Mouse (Mus musculus) stomach, embryonic 16.5 days (tissue): ENCODE results near the gene Crhr2. TPM values are rescaled to one million over a fixed set of nuclear protein-coding genes. Genes with fewer than 3 reads are reported as not detected.

Experiments used
- ATAC-seq: fragments of 200-750 bp; cut with Nextera tagmentation; 2 replicates; pipeline ENCODE4 v1.8.0; 2017; ENCODE audit warnings: moderate number of reproducible peaks, moderate TSS enrichment; ENCODE audit not compliant: insufficient read depth, low FRiP score
- H3K27ac ChIP-seq: fragments of 300-500 bp; sonication (generic); 2 replicates; pipeline ENCODE4 v1.5.1; 2014; ENCODE audit warnings: low read length
- H3K27me3 ChIP-seq: fragments of 300-500 bp; sonication (generic); 2 replicates; pipeline ENCODE4 v1.6.1; 2014; ENCODE audit warnings: low read length, control low read depth, mixed read lengths; ENCODE audit not compliant: control insufficient read depth, insufficient read depth
- H3K36me3 ChIP-seq: fragments of 300-500 bp; sonication (generic); 2 replicates; pipeline ENCODE4 v1.6.1; 2014; ENCODE audit warnings: low read length; ENCODE audit not compliant: control insufficient read depth, insufficient read depth
- H3K4me1 ChIP-seq: fragments of 300-500 bp; sonication (generic); 2 replicates; pipeline ENCODE4 v1.6.1; 2014; ENCODE audit warnings: low read length, control low read depth, mixed read lengths; ENCODE audit not compliant: control insufficient read depth, insufficient read depth
- H3K4me2 ChIP-seq: fragments of 300-500 bp; sonication (generic); 2 replicates; pipeline ENCODE4 v1.6.1; 2014; ENCODE audit warnings: low read depth, low read length, mixed read lengths
- H3K4me3 ChIP-seq: fragments of 300-500 bp; sonication (generic); replicated peaks from 2 replicates; pipeline ENCODE4 v1.5.1; 2014; ENCODE audit warnings: mild to moderate bottlenecking, low read length
- H3K9ac ChIP-seq: fragments of 300-500 bp; sonication (generic); 2 replicates; pipeline ENCODE4 v1.6.1; 2014; ENCODE audit warnings: low read length
- H3K9me3 ChIP-seq: fragments of 300-500 bp; sonication (generic); replicated peaks from 2 replicates; pipeline ENCODE4 v1.6.1; 2016; ENCODE audit warnings: low read length, control low read depth; ENCODE audit not compliant: control insufficient read depth
- WGBS: fragments of 180-500 bp; shearing (Covaris S2); extraction: QIAGEN DNeasy Blood & Tissue Kit; methylation state at CpG from one replicate; pipeline ENCODE4 v1.1.7; 2014; 5-methylcytosine and 5-hydroxymethylcytosine counted together
- polyA plus RNA-seq: library from polyadenylated mRNA; unstranded; fragments of >200 nt; fragmentation: Nextera tagmentation; extraction: Ambion mirVana; gene quantifications from 2 replicates; pipeline ENCODE4 v1.2.1, GENCODE M21; 2015

Crhr2 gene
- polyA plus RNA-seq, 1 experiment from 2014 or later = 0.36 TPM

GRCm38 (mm10) chr6:55133425-55133824 lies 609 bp upstream of the Crhr2 start:
- 76% methylated on average over 1 of the region's 1 CpGs for WGBS
- ATAC-seq = no peak

DNA sequence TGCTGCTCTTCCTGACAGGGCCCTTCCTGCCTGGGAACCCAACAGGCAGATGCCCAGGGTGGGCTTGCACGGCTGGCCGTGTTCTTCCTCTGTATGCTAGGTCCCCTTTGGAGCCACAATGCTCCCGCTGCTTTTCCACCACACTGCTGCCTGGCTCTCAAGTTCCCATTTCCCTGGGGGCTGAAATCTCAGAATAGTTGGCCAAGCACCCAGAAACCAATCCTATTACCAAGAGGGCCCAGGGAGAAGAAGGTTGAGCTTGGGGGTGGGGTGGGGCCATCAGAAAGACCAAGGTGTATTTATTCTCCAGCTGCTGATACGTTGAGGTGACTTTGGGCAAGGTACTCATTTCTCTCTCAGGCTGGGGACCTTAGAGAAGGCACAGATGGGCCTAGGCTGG lies 1.5 kb downstream of the Crhr2 start:
- 84% methylated on average over 4 of the region's 4 CpGs for WGBS
- ATAC-seq = no peak

More at GRCm38 (mm10) chr6:55133425-55133824, 609 bp upstream of the Crhr2 start:
- H3K27me3 ChIP-seq = no peaks in the 10 kb centered on the region
- no peak overlapping the region for H3K4me3 ChIP-seq
- H3K36me3 ChIP-seq = no peaks in the 10 kb centered on the region
- H3K9ac ChIP-seq = no peak overlapping the region
- H3K27ac ChIP-seq = no peak overlapping the region
- no peaks in the 10 kb centered on the region for H3K4me1 ChIP-seq
- H3K4me2 ChIP-seq = no peak overlapping the region
- no peaks in the 10 kb centered on the region for H3K9me3 ChIP-seq

DNA sequence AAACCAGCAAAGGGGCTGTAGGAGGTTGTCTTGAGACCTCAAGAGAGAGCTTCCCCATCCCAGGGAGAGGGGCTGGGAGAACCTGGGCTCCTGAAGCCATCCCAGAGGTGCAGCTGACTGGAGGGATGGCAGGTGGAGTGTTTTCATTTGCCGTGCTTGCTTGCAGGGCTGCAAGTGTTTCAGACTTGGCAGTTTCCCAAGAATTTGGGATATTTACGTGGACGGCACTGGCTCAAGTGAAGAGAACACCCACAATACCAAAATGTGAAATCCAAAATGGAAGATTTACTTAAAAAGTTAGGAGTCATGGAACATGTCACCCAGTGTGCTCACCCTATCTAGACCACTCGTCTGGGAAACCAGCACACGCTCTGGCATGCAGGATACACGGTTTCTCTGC lies 2.2 kb downstream of the Crhr2 start:
- H3K9me3 ChIP-seq = no peaks in the 10 kb centered on the region
- 37% methylated on average over 6 of the region's 6 CpGs for WGBS
- no peak overlapping the region for H3K27ac ChIP-seq
- H3K4me1 ChIP-seq = no peaks in the 10 kb centered on the region
- no peak overlapping the region for H3K9ac ChIP-seq
- no peaks in the 10 kb centered on the region for H3K36me3 ChIP-seq
- no peak overlapping the region for H3K4me2 ChIP-seq
- H3K27me3 ChIP-seq = no peaks in the 10 kb centered on the region
- H3K4me3 ChIP-seq = no peak overlapping the region
- no peak for ATAC-seq

More for the DNA sequence above, 1.5 kb downstream of the Crhr2 start:
- Histone ChIP-seq H3K4me2 (no peak overlapping the region), H3K4me3 (no peak overlapping the region), H3K27me3 (no peaks in the 10 kb centered on the region), H3K36me3 (no peaks in the 10 kb centered on the region), H3K9me3 (no peaks in the 10 kb centered on the region), H3K4me1 (no peaks in the 10 kb centered on the region), H3K27ac (no peak overlapping the region), H3K9ac (no peak overlapping the region)

DNA sequence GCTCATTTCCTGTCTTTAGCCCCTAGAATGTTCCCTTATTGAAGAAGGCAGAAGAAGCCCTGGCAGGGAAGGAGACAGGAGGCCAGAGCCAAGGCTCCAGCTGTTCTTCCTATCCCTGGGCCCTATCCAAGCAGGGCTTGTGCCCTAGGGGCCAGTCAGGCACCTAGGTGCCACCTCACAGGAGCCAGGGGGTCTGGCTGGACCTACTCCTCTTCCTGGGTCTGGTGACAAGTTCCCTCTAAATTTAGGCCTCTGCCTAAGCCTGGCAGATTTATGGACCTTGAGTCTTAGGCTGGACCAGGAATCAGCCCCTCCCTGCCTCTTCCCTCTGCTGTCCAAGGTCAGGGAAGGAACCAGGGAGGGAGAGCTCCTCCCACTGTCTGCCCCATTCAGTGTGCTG lies 4.4 kb downstream of the Crhr2 start:
- ATAC-seq = no peak
- Histone ChIP-seq H3K9me3 (no peaks in the 10 kb centered on the region), H3K27ac (no peak overlapping the region), H3K4me3 (no peak overlapping the region), H3K36me3 (no peaks in the 10 kb centered on the region), H3K9ac (no peak overlapping the region), H3K27me3 (no peaks in the 10 kb centered on the region), H3K4me1 (no peaks in the 10 kb centered on the region), H3K4me2 (no peak overlapping the region)

GRCm38 (mm10) chr6:55126576-55126975 lies 6.2 kb downstream of the Crhr2 start:
- no peak overlapping the region for H3K4me3 ChIP-seq
- no peaks in the 10 kb centered on the region for H3K36me3 ChIP-seq
- no peaks in the 10 kb centered on the region for H3K27me3 ChIP-seq
- no peak for ATAC-seq
- 83% methylated on average over 5 of the region's 5 CpGs for WGBS
- no peaks in the 10 kb centered on the region for H3K9me3 ChIP-seq
- no peak overlapping the region for H3K27ac ChIP-seq
- no peak overlapping the region for H3K4me2 ChIP-seq
- H3K4me1 ChIP-seq = no peaks in the 10 kb centered on the region
- H3K9ac ChIP-seq = no peak overlapping the region

DNA sequence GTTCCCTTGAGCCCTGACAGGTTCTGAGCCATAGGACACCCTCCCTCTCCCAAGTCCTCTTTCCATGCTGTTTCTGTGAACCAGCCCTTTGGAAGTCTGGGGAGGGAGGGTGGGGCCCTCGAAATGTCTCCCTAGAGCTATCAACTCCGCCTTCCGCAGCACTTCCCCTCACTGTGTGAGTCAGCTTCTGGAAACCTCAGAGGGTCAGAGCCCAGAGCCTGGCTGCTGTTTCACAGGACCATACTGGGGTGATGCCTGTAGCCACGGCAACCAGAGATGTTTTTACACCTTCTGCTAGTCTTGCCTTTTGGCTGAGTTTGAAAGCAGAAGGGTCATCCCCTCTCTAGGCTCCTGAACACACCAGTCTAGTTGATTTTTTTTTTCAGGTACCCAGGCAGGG lies 9.8 kb downstream of the Crhr2 start:
- H3K4me1 ChIP-seq = no peaks in the 10 kb centered on the region
- 36% methylated on average over 4 of the region's 4 CpGs for WGBS
- no peak for ATAC-seq
- no peaks in the 10 kb centered on the region for H3K9me3 ChIP-seq
- no peak overlapping the region for H3K4me3 ChIP-seq
- H3K27ac ChIP-seq = no peak overlapping the region
- no peaks in the 10 kb centered on the region for H3K36me3 ChIP-seq
- H3K4me2 ChIP-seq = no peak overlapping the region
- no peak overlapping the region for H3K9ac ChIP-seq
- peaks cover 13% of the 10 kb centered on the region for H3K27me3 ChIP-seq

- Histone ChIP-seq H3K36me3 (no peaks in the 10 kb centered on the region), H3K9me3 (no peaks in the 10 kb centered on the region), H3K4me3 (peak overlapping the region; percentile 52), H3K4me1 (no peaks in the 10 kb centered on the region), H3K27ac (no peak overlapping the region), H3K27me3 (peaks cover 39% of the 10 kb centered on the region), H3K4me2 (peak overlapping the region; percentile 81), H3K9ac (peak overlapping the region; percentile 56)
- under 1% methylated on average over 68 of the region's 68 CpGs for WGBS
- ATAC-seq = peak; percentile 78
Measured at GRCm38 (mm10) chr6:55117325-55118109, 15.3 kb downstream of the Crhr2 start.

DNA sequence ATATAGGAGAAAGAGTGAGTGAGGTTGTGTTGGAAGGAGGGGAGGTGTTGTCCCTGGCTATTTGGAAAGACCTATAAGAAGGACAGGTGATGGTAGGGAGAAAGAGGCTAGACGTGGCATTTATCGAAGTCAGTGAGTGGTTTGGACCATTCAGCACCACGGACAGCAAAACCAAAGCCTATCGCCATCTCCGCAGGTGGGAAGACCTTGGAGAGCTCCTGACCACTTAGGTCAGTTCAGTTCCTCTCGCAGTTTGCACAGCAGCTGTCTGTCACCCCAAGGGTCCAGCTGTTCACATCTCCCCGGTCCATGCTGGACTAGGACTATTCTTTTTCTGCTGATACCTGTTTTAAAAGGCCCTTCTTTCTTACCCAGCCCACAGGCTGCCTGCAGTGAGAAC lies 24.5 kb downstream of the Crhr2 start:
- no peaks in the 10 kb centered on the region for H3K36me3 ChIP-seq
- H3K27ac ChIP-seq = no peak overlapping the region
- H3K4me1 ChIP-seq = no peaks in the 10 kb centered on the region
- H3K27me3 ChIP-seq = no peaks in the 10 kb centered on the region
- WGBS = 12% methylated on average over 7 of the region's 7 CpGs
- no peak overlapping the region for H3K9ac ChIP-seq
- H3K4me3 ChIP-seq = no peak overlapping the region
- no peak for ATAC-seq
- no peak overlapping the region for H3K4me2 ChIP-seq
- no peaks in the 10 kb centered on the region for H3K9me3 ChIP-seq

DNA sequence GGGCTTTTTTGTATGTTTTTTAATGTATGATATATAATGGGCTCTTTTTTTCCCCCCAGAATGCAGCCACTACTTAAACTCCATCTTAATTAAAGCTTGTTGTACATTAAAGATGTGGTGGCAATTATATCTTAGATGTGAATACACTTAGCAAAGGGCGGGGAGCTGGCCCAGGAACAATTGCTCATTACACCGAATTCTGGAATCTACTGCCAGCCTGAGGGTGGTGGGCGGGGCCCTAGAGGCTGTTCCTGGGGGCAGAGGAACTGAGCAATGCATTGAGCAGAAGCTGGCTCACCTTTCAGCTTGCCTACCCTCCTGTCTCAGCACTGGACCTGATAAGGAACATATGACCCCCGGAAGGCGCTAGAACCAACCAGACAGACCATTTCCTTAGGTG lies 34.2 kb downstream of the Crhr2 start:
- Histone ChIP-seq H3K9ac (no peak overlapping the region), H3K4me2 (no peak overlapping the region), H3K36me3 (no peaks in the 10 kb centered on the region), H3K9me3 (no peaks in the 10 kb centered on the region), H3K27ac (no peak overlapping the region), H3K4me1 (no peaks in the 10 kb centered on the region), H3K27me3 (no peaks in the 10 kb centered on the region), H3K4me3 (no peak overlapping the region)
- no peak for ATAC-seq
- 70% methylated on average over 5 of the region's 5 CpGs for WGBS
